Comparison of ENCODE assay signal across 9 mouse cellular contexts in the genomic region with DNA sequence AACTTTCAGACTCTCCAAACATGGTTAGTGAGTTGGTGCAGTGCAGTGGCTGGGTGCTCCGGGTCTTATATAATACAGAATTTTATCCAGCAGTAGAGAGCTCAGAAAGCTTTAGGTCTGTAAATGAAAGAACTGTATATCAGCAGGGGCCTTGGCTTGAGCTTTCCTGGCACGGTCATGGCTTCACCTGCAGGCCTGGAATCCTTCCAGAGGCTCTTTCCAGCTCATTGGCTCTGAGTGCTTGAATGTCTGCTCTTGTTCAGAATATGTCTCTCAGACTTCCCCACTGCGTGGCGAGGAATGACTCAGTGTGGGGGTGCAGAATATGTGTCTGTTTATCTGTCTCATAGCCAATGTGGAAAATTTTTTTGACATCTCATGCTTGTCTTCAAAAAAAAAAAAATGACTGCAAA. TPM values are rescaled to one million over a fixed set of nuclear protein-coding genes. Genes with fewer than 3 reads are reported as not detected.
DNase-seq lines count a peak whose midpoint lies in the region; ATAC-seq lines count a peak whose summit lies in the region.
"Had no signal": no experiment of that assay in that cellular context is flagged by ENCODE, and none has a peak within 500 bp of the region (broad histone marks: within the 10 kb centered on the region; RNA-seq: fewer than 3 reads in every experiment).

No protein-coding gene starts in this region.

- H3K4me1 ChIP-seq in neural tube, embryonic 15.5 days = peaks cover 12% of the 10 kb centered on the region

- peak; percentile 79 for ATAC-seq in common myeloid progenitor, adult 5-6 weeks (replicated peaks; ENCODE audit: low read depth, poor library complexity, severe bottlenecking)
- ATAC-seq in neural tube, embryonic 15.5 days (ENCODE audit: low FRiP score) = peak; percentile 53; the same call in 1 of the 2 replicates
- ATAC-seq in monocyte, adult 5-6 weeks (replicated peaks; ENCODE audit: insufficient number of reproducible peaks, low FRiP score, low TSS enrichment, poor library complexity, severe bottlenecking) = no peak

- H3K9me3 ChIP-seq in neural tube, embryonic 15.5 days (replicated peaks) = no peaks in the 10 kb centered on the region
- H3K9me3 ChIP-seq: midbrain, embryonic 12.5 days had no signal

- DNase-seq in 3134 (ENCODE audit: extremely low read depth, insufficient read length, low spot score) (peak; percentile 55), A20 (ENCODE audit: low read depth, low spot score) (peak; percentile 67)
- DNase-seq in heart, postnatal 4 days = peak; percentile 42
- peak; percentile 62 for DNase-seq in left cerebral cortex, adult 11 months (ENCODE audit: low spot score)
- no peak for DNase-seq in urinary bladder, postnatal 10 days (ENCODE audit: low spot score)

- H3K9ac ChIP-seq in neural tube, embryonic 15.5 days (replicated peaks) = no peak overlapping the region
- H3K9ac ChIP-seq: midbrain, embryonic 12.5 days had no signal

- no peak overlapping the region for H3K4me3 ChIP-seq in neural tube, embryonic 15.5 days (replicated peaks)
- H3K4me3 ChIP-seq: midbrain, embryonic 12.5 days had no signal

- no peak overlapping the region for H3K27ac ChIP-seq in neural tube, embryonic 15.5 days (replicated peaks)
- H3K27ac ChIP-seq: midbrain, embryonic 12.5 days had no signal

- no peaks in the 10 kb centered on the region for H3K36me3 ChIP-seq in neural tube, embryonic 15.5 days
- H3K36me3 ChIP-seq: midbrain, embryonic 12.5 days had no signal

- no peak overlapping the region for H3K4me2 ChIP-seq in neural tube, embryonic 15.5 days
- H3K4me2 ChIP-seq: midbrain, embryonic 12.5 days had no signal

- WGBS in neural tube, embryonic 15.5 days = 29% methylated on average over 4 of the region's 4 CpGs

- no peaks in the 10 kb centered on the region for H3K27me3 ChIP-seq in neural tube, embryonic 15.5 days (replicated peaks)
- H3K27me3 ChIP-seq: midbrain, embryonic 12.5 days had no signal

RNA-seq across cellular contexts. Expression of a gene that starts 11.6 kb away (rescaled TPM):
- 0.19 and 0.37 TPM in 2 replicates for total RNA-seq in common myeloid progenitor, adult 5-6 weeks (2017)
- total RNA-seq in heart, postnatal 4 days (2021) = 1 to 10 TPM; 2.3 TPM
- 0.45 and 1.5 TPM in 2 replicates for polyA plus RNA-seq in neural tube, embryonic 15.5 days (2015; fragmentation: Nextera tagmentation; extraction: Ambion mirVana)
- total RNA-seq in monocyte, adult 5-6 weeks (2017) = 0.10 to 0.11 TPM in 2 of 3 replicates, not detected in the other

RNA-seq across cellular contexts. Expression of a gene that starts 59.7 kb away (rescaled TPM):
- total RNA-seq in common myeloid progenitor, adult 5-6 weeks (2017) = 17.1 and 28.8 TPM in 2 replicates
- total RNA-seq in heart, postnatal 4 days (2021) = 10 to 100 TPM; 20.1 to 22.8 TPM
- polyA plus RNA-seq in neural tube, embryonic 15.5 days (2015; fragmentation: Nextera tagmentation; extraction: Ambion mirVana) = 6.5 and 8.6 TPM in 2 replicates
- 1.4 to 6.2 TPM (median 2.8 TPM) in 3 replicates for total RNA-seq in monocyte, adult 5-6 weeks (2017)
